Mouse (Mus musculus): ENCODE data around the gene Myo19.
"Not testable (repeated sequence)": the region's sequence is repeated elsewhere in the genome, so short reads cannot be mapped to it uniquely, and the experiment has no call there.

Myo19 gene

GRCm38 (mm10) chr11:84869537-84870232 lies 10.3 kb upstream of the Myo19 start:
- H3K36me3 ChIP-seq (ENCODE audit: insufficient read depth, low read length), result peaks cover 16% of the 10 kb centered on the region
- no peak for TF ChIP-seq CTCF (conservative IDR thresholded peaks at IDR 0.05; ENCODE audit: low read length)
- no peak for TF ChIP-seq NANOG (IDR thresholded peaks at IDR 0.05; ENCODE audit: borderline replicate concordance, low read length)
- no peak for TF ChIP-seq POU5F1 (IDR thresholded peaks at IDR 0.05; ENCODE audit: borderline replicate concordance, low read length)
- H3K4me1 ChIP-seq (replicated peaks; ENCODE audit: low read depth, low read length), result peaks cover 47% of the 10 kb centered on the region
- peak overlapping the region; percentile 95 for H3K4me3 ChIP-seq (replicated peaks; ENCODE audit: low read length)
- H3K27me3 ChIP-seq (ENCODE audit: insufficient read depth, low read length), result no peaks in the 10 kb centered on the region
- H3K9me3 ChIP-seq (ENCODE audit: low read length), result no peaks in the 10 kb centered on the region

GRCm38 (mm10) chr11:84870337-84871043 lies 9.5 kb upstream of the Myo19 start, which contains the start of gene Ggnbp2:
TSS of gene Ggnbp2 (minus strand) at chr11:84870817.
- peak within 1 kb of the TSS; percentile 95 for H3K4me3 ChIP-seq (replicated peaks; ENCODE audit: low read length)
- no peak for TF ChIP-seq POU5F1 (IDR thresholded peaks at IDR 0.05; ENCODE audit: borderline replicate concordance, low read length)
- no peak for TF ChIP-seq NANOG (IDR thresholded peaks at IDR 0.05; ENCODE audit: borderline replicate concordance, low read length)
- no peak for TF ChIP-seq CTCF (conservative IDR thresholded peaks at IDR 0.05; ENCODE audit: low read length)
- H3K4me1 ChIP-seq (replicated peaks; ENCODE audit: low read depth, low read length), result peaks cover 42% of the 10 kb centered on the region

GRCm38 (mm10) chr11:84871046-84871445 lies 8.9 kb upstream of the Myo19 start:
- peaks cover 18% of the 10 kb centered on the region for H3K36me3 ChIP-seq (ENCODE audit: insufficient read depth, low read length)
- peaks cover 38% of the 10 kb centered on the region for H3K4me1 ChIP-seq (replicated peaks; ENCODE audit: low read depth, low read length)
- TF ChIP-seq POU5F1 (IDR thresholded peaks at IDR 0.05; ENCODE audit: borderline replicate concordance, low read length) (no peak), NANOG (IDR thresholded peaks at IDR 0.05; ENCODE audit: borderline replicate concordance, low read length) (no peak), CTCF (conservative IDR thresholded peaks at IDR 0.05; ENCODE audit: low read length) (no peak)
- peak overlapping the region; percentile 95 for H3K4me3 ChIP-seq (replicated peaks; ENCODE audit: low read length)
- no peaks in the 10 kb centered on the region for H3K27me3 ChIP-seq (ENCODE audit: insufficient read depth, low read length)
- no peaks in the 10 kb centered on the region for H3K9me3 ChIP-seq (ENCODE audit: low read length)

More at GRCm38 (mm10) chr11:84870337-84871043, 9.5 kb upstream of the Myo19 start, which contains the start of gene Ggnbp2:
- H3K36me3 ChIP-seq (ENCODE audit: insufficient read depth, low read length), result peaks cover 18% of the 10 kb centered on the region
- no peaks in the 10 kb centered on the region for H3K27me3 ChIP-seq (ENCODE audit: insufficient read depth, low read length)
- no peaks in the 10 kb centered on the region for H3K9me3 ChIP-seq (ENCODE audit: low read length)

GRCm38 (mm10) chr11:84871548-84872069 lies 8.3 kb upstream of the Myo19 start:
- Histone ChIP-seq H3K27me3 (ENCODE audit: insufficient read depth, low read length) (no peaks in the 10 kb centered on the region), H3K9me3 (ENCODE audit: low read length) (no peaks in the 10 kb centered on the region), H3K4me3 (replicated peaks; ENCODE audit: low read length) (peak overlapping the region; percentile 95), H3K36me3 (ENCODE audit: insufficient read depth, low read length) (peaks cover 18% of the 10 kb centered on the region), H3K4me1 (replicated peaks; ENCODE audit: low read depth, low read length) (peaks cover 35% of the 10 kb centered on the region)
- TF ChIP-seq CTCF (conservative IDR thresholded peaks at IDR 0.05; ENCODE audit: low read length), result no peak
- TF ChIP-seq POU5F1 (IDR thresholded peaks at IDR 0.05; ENCODE audit: borderline replicate concordance, low read length), result no peak
- TF ChIP-seq NANOG (IDR thresholded peaks at IDR 0.05; ENCODE audit: borderline replicate concordance, low read length), result no peak

- Histone ChIP-seq H3K36me3 (ENCODE audit: insufficient read depth, low read length) (peaks cover 33% of the 10 kb centered on the region), H3K27me3 (ENCODE audit: insufficient read depth, low read length) (no peaks in the 10 kb centered on the region), H3K4me3 (replicated peaks; ENCODE audit: low read length) (no peak overlapping the region), H3K4me1 (replicated peaks; ENCODE audit: low read depth, low read length) (peaks cover 29% of the 10 kb centered on the region), H3K9me3 (ENCODE audit: low read length) (no peaks in the 10 kb centered on the region)
- TF ChIP-seq POU5F1 (IDR thresholded peaks at IDR 0.05; ENCODE audit: borderline replicate concordance, low read length), result no peak
- no peak for TF ChIP-seq CTCF (conservative IDR thresholded peaks at IDR 0.05; ENCODE audit: low read length)
- TF ChIP-seq NANOG (IDR thresholded peaks at IDR 0.05; ENCODE audit: borderline replicate concordance, low read length), result no peak
Observed at GRCm38 (mm10) chr11:84873042-84873833, 6.7 kb upstream of the Myo19 start.

GRCm38 (mm10) chr11:84876020-84876419 lies 3.9 kb upstream of the Myo19 start:
- Histone ChIP-seq H3K36me3 (ENCODE audit: insufficient read depth, low read length) (peaks cover 34% of the 10 kb centered on the region), H3K4me1 (replicated peaks; ENCODE audit: low read depth, low read length) (peaks cover 40% of the 10 kb centered on the region)
- H3K9me3 ChIP-seq (ENCODE audit: low read length); H3K27me3 ChIP-seq (ENCODE audit: insufficient read depth, low read length); H3K4me3 ChIP-seq (replicated peaks; ENCODE audit: low read length): not testable (repeated sequence)

GRCm38 (mm10) chr11:84879007-84879771 lies 759 bp upstream of the Myo19 start:
- H3K9me3 ChIP-seq (ENCODE audit: low read length), result no peaks in the 10 kb centered on the region
- H3K4me3 ChIP-seq (replicated peaks; ENCODE audit: low read length), result peak overlapping the region; percentile 95
- H3K27me3 ChIP-seq (ENCODE audit: insufficient read depth, low read length), result no peaks in the 10 kb centered on the region
- peaks cover 51% of the 10 kb centered on the region for H3K4me1 ChIP-seq (replicated peaks; ENCODE audit: low read depth, low read length)
- peaks cover 49% of the 10 kb centered on the region for H3K36me3 ChIP-seq (ENCODE audit: insufficient read depth, low read length)
- TF ChIP-seq POU5F1 (IDR thresholded peaks at IDR 0.05; ENCODE audit: borderline replicate concordance, low read length), result no peak
- TF ChIP-seq NANOG (IDR thresholded peaks at IDR 0.05; ENCODE audit: borderline replicate concordance, low read length), result no peak
- no peak for TF ChIP-seq CTCF (conservative IDR thresholded peaks at IDR 0.05; ENCODE audit: low read length)

Measured in E14TG2a.4 (cell line).